Mouse (Mus musculus) embryonic facial prominence, embryonic 14.5 days (tissue): ENCODE results near the gene Gm6217. TPM values are rescaled to one million over a fixed set of nuclear protein-coding genes. Genes with fewer than 3 reads are reported as not detected.
"Not testable (repeated sequence)": the region's sequence is repeated elsewhere in the genome, so short reads cannot be mapped to it uniquely, and the experiment has no call there.

Experiments used
- ATAC-seq: fragments of 200-750 bp; cut with Nextera tagmentation; 2 replicates; pipeline ENCODE4 v1.8.0; 2017; ENCODE audit warnings: low read depth, moderate number of reproducible peaks, moderate TSS enrichment
- DNase-seq: peaks from one replicate; pipeline ENCODE4 v3.0.0-alpha.2; 2015; ENCODE audit warnings: low spot score
- H3K27ac ChIP-seq: fragments of 300-500 bp; sonication (generic); replicated peaks from 2 replicates; pipeline ENCODE4 v1.5.1; 2014; ENCODE audit warnings: low read depth, mild to moderate bottlenecking, low read length, moderate library complexity
- H3K27me3 ChIP-seq: fragments of 300-500 bp; sonication (generic); replicated peaks from 2 replicates; pipeline ENCODE4 v1.6.1; 2014; ENCODE audit warnings: low read length; ENCODE audit not compliant: control insufficient read depth, insufficient read depth
- H3K36me3 ChIP-seq: fragments of 300-500 bp; sonication (generic); 2 replicates; pipeline ENCODE4 v1.6.1; 2014; ENCODE audit warnings: low read length, mixed read lengths; ENCODE audit not compliant: control insufficient read depth, insufficient read depth
- H3K4me1 ChIP-seq: fragments of 300-500 bp; sonication (generic); 2 replicates; pipeline ENCODE4 v1.6.1; 2014; ENCODE audit warnings: antibody characterized with exemption, low read length; ENCODE audit not compliant: control insufficient read depth, insufficient read depth
- H3K4me2 ChIP-seq: fragments of 300-500 bp; sonication (generic); 2 replicates; pipeline ENCODE4 v1.6.1; 2014; ENCODE audit warnings: low read depth, mild to moderate bottlenecking, low read length, moderate library complexity, mixed read lengths
- H3K4me3 ChIP-seq: fragments of 300-500 bp; sonication (generic); 2 replicates; pipeline ENCODE4 v1.5.1; 2014; ENCODE audit warnings: low read depth, mild to moderate bottlenecking, low read length
- H3K9ac ChIP-seq: fragments of 300-500 bp; sonication (generic); 2 replicates; pipeline ENCODE4 v1.6.1; 2014; ENCODE audit warnings: low read depth, mild to moderate bottlenecking, low read length, moderate library complexity, mixed read lengths
- H3K9me3 ChIP-seq: fragments of 300-500 bp; sonication (generic); 2 replicates; pipeline ENCODE4 v1.6.1; 2016; ENCODE audit warnings: low read length; ENCODE audit not compliant: control insufficient read depth
- WGBS: fragments of 180-500 bp; shearing (Covaris S2); extraction: QIAGEN DNeasy Blood & Tissue Kit; methylation state at CpG from one replicate; pipeline ENCODE4 v1.1.7; 2014; 5-methylcytosine and 5-hydroxymethylcytosine counted together
- polyA plus RNA-seq: library from polyadenylated mRNA; unstranded; fragments of >200 nt; fragmentation: Nextera tagmentation; extraction: Ambion mirVana; gene quantifications from 2 replicates; pipeline ENCODE4 v1.2.1, GENCODE M21; 2014

The Gm6217 gene
- not detected in 2 replicates for polyA plus RNA-seq

- DNase-seq, H3K36me3 ChIP-seq, H3K27ac ChIP-seq, H3K27me3 ChIP-seq, H3K4me1 ChIP-seq, H3K9ac ChIP-seq, H3K4me2 ChIP-seq, ATAC-seq, H3K4me3 ChIP-seq, H3K9me3 ChIP-seq: not testable (repeated sequence)
- WGBS: no CpG with 5 or more reads among the region's 6 CpGs
Measured at GRCm38 (mm10) chr1:82931326-82931725, at the start of gene Gm6217. Gene Gm6217, minus strand, starts transcription at chr1:82931399.

GRCm38 (mm10) chr1:82977840-82978239 is 46.6 kb upstream of the Gm6217 start:
- H3K4me3 ChIP-seq: no peak overlapping the region
- no peak overlapping the region for H3K27ac ChIP-seq
- no peaks in the 10 kb centered on the region for H3K27me3 ChIP-seq
- no peaks in the 10 kb centered on the region for H3K4me1 ChIP-seq
- DNase-seq: no peak
- H3K9ac ChIP-seq: no peak overlapping the region
- no peaks in the 10 kb centered on the region for H3K9me3 ChIP-seq
- no peak overlapping the region for H3K4me2 ChIP-seq
- no peaks in the 10 kb centered on the region for H3K36me3 ChIP-seq
- no peak for ATAC-seq

- Histone ChIP-seq H3K27me3 (no peaks in the 10 kb centered on the region), H3K36me3 (no peaks in the 10 kb centered on the region), H3K27ac (no peak overlapping the region), H3K9me3 (no peaks in the 10 kb centered on the region), H3K4me2 (no peak overlapping the region), H3K4me3 (no peak overlapping the region), H3K4me1 (no peaks in the 10 kb centered on the region), H3K9ac (no peak overlapping the region)
- DNase-seq (no peak), ATAC-seq (no peak)
- 77% methylated on average over 5 of the region's 5 CpGs for WGBS
Measured at GRCm38 (mm10) chr1:82975750-82976149, 44.6 kb upstream of the Gm6217 start.

GRCm38 (mm10) chr1:82974342-82974741 is 43.1 kb upstream of the Gm6217 start:
- no peaks in the 10 kb centered on the region for H3K9me3 ChIP-seq
- no peak overlapping the region for H3K9ac ChIP-seq
- no peak overlapping the region for H3K4me2 ChIP-seq
- no peaks in the 10 kb centered on the region for H3K27me3 ChIP-seq
- H3K36me3 ChIP-seq: no peaks in the 10 kb centered on the region
- DNase-seq (no peak), ATAC-seq (no peak)
- no peaks in the 10 kb centered on the region for H3K4me1 ChIP-seq
- H3K27ac ChIP-seq: no peak overlapping the region
- WGBS: 90% methylated on average over 9 of the region's 9 CpGs
- H3K4me3 ChIP-seq: no peak overlapping the region

- WGBS: 71% methylated on average over 6 of the region's 6 CpGs
- H3K4me1 ChIP-seq: no peaks in the 10 kb centered on the region
- DNase-seq (no peak), ATAC-seq (no peak)
- no peaks in the 10 kb centered on the region for H3K9me3 ChIP-seq
- H3K36me3 ChIP-seq: no peaks in the 10 kb centered on the region
- H3K9ac ChIP-seq: no peak overlapping the region
- H3K27me3 ChIP-seq: no peaks in the 10 kb centered on the region
- no peak overlapping the region for H3K27ac ChIP-seq
- H3K4me3 ChIP-seq: no peak overlapping the region
- H3K4me2 ChIP-seq: no peak overlapping the region
Measured at GRCm38 (mm10) chr1:82973901-82974300, 42.7 kb upstream of the Gm6217 start.

- H3K27me3 ChIP-seq: no peaks in the 10 kb centered on the region
- no peak overlapping the region for H3K4me2 ChIP-seq
- no peak overlapping the region for H3K9ac ChIP-seq
- DNase-seq (no peak), ATAC-seq (no peak)
- WGBS: 88% methylated on average over 1 of the region's 1 CpGs
- H3K36me3 ChIP-seq: no peaks in the 10 kb centered on the region
- no peaks in the 10 kb centered on the region for H3K4me1 ChIP-seq
- no peak overlapping the region for H3K4me3 ChIP-seq
- H3K9me3 ChIP-seq: no peaks in the 10 kb centered on the region
- no peak overlapping the region for H3K27ac ChIP-seq
Measured at GRCm38 (mm10) chr1:82973244-82973643, 42.0 kb upstream of the Gm6217 start.

GRCm38 (mm10) chr1:82972046-82972445 is 40.8 kb upstream of the Gm6217 start:
- H3K36me3 ChIP-seq: no peaks in the 10 kb centered on the region
- no peak overlapping the region for H3K9ac ChIP-seq
- H3K9me3 ChIP-seq: no peaks in the 10 kb centered on the region
- H3K27ac ChIP-seq: no peak overlapping the region
- no peak for DNase-seq
- no peak overlapping the region for H3K4me3 ChIP-seq
- no peak for ATAC-seq
- H3K4me1 ChIP-seq: no peaks in the 10 kb centered on the region
- no peaks in the 10 kb centered on the region for H3K27me3 ChIP-seq
- WGBS: 57% methylated on average over 4 of the region's 4 CpGs
- no peak overlapping the region for H3K4me2 ChIP-seq

- ATAC-seq: no peak
- 0 out of 2 replicates have a peak, but pooled peaks cover 5% of the 10 kb centered on the region for H3K9me3 ChIP-seq
Measured at GRCm38 (mm10) chr1:82966413-82966812, 35.2 kb upstream of the Gm6217 start.

GRCm38 (mm10) chr1:82959870-82960385 is 28.7 kb upstream of the Gm6217 start, which contains the start of gene Gm47955:
Gene Gm47955, plus strand, starts transcription at chr1:82960286.
- Histone ChIP-seq H3K4me3 (no peak within 1 kb of the TSS), H3K36me3 (no peaks in the 10 kb centered on the region), H3K9me3 (0 out of 2 replicates have a peak, but pooled peaks cover 5% of the 10 kb centered on the region), H3K27me3 (no peaks in the 10 kb centered on the region), H3K4me1 (no peaks in the 10 kb centered on the region), H3K9ac (no peak within 1 kb of the TSS), H3K4me2 (no peak within 1 kb of the TSS), H3K27ac (no peak within 1 kb of the TSS)
- DNase-seq (no peak), ATAC-seq (no peak)
- WGBS: 94% methylated on average over 11 of the region's 11 CpGs

More at GRCm38 (mm10) chr1:82966413-82966812, 35.2 kb upstream of the Gm6217 start:
- Histone ChIP-seq H3K4me2 (no peak overlapping the region), H3K4me1 (no peaks in the 10 kb centered on the region), H3K9ac (no peak overlapping the region), H3K36me3 (no peaks in the 10 kb centered on the region), H3K27ac (no peak overlapping the region), H3K4me3 (no peak overlapping the region), H3K27me3 (no peaks in the 10 kb centered on the region)
- WGBS: 67% methylated on average over 3 of the region's 3 CpGs
- DNase-seq: no peak
